ENCODE assay signal across 17 mouse cellular contexts in the genomic region with DNA sequence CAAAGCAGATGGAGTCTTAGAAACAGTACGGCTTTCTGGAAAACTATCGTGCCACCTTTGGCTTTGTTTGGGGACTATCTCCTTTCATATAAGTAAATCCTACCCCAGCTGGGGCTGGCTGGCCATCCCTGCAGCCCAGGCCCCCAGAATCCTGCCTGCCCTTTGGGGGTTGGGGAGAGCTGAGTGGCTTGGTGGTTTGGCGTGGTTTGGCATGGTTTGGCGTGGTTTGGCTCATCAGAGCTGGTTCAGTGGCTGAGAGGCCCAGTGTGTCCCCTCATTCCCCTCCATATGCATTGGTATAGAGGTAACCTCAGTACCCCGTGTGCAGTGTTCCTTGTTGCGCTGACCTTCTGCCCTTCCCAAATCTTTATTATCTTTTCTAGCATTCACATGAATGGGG. TPM values are rescaled to one million over a fixed set of nuclear protein-coding genes. Genes with fewer than 3 reads are reported as not detected.
DNase-seq lines count a peak whose midpoint lies in the region; ATAC-seq lines count a peak whose summit lies in the region.
"Had no signal": no experiment of that assay in that cellular context is flagged by ENCODE, and none has a peak within 500 bp of the region (broad histone marks: within the 10 kb centered on the region; RNA-seq: fewer than 3 reads in every experiment).

No protein-coding gene starts in this region.

- peaks cover 28% of the 10 kb centered on the region for H3K4me1 ChIP-seq in embryonic facial prominence, embryonic 10.5 days
- peaks cover 22% of the 10 kb centered on the region for H3K4me1 ChIP-seq in limb, embryonic 13.5 days
- H3K4me1 ChIP-seq in midbrain, embryonic 10.5 days: 0 out of 2 replicates have a peak, but pooled peaks cover 2% of the 10 kb centered on the region

- no peak overlapping the region for H3K4me2 ChIP-seq in limb, embryonic 13.5 days (replicated peaks)
- H3K4me2 ChIP-seq: hindbrain, embryonic 12.5 days; midbrain, embryonic 12.5 days had no signal

- 74% methylated on average over 6 of the region's 6 CpGs for WGBS in embryonic facial prominence, embryonic 10.5 days
- 72% methylated on average over 6 of the region's 6 CpGs for WGBS in limb, embryonic 13.5 days
- WGBS in midbrain, embryonic 10.5 days: 83% methylated on average over 6 of the region's 6 CpGs

- no peak for ATAC-seq in limb, embryonic 13.5 days (ENCODE audit: low FRiP score, low read depth)
- ATAC-seq: forebrain, postnatal 0 days; Patski had no signal

- peaks cover 5% of the 10 kb centered on the region; the same call in 1 of the 2 replicates for H3K9me3 ChIP-seq in embryonic facial prominence, embryonic 10.5 days
- H3K9me3 ChIP-seq in limb, embryonic 13.5 days: 0 out of 2 replicates have a peak, but pooled peaks cover 2% of the 10 kb centered on the region
- H3K9me3 ChIP-seq in midbrain, embryonic 10.5 days (replicated peaks): peaks cover 7% of the 10 kb centered on the region

- H3K36me3 ChIP-seq in embryonic facial prominence, embryonic 10.5 days (replicated peaks): peaks cover 49% of the 10 kb centered on the region
- H3K36me3 ChIP-seq in limb, embryonic 13.5 days: peaks cover 24% of the 10 kb centered on the region
- peaks cover 39% of the 10 kb centered on the region for H3K36me3 ChIP-seq in midbrain, embryonic 10.5 days
- H3K36me3 ChIP-seq: hindbrain, embryonic 12.5 days had no signal

- no peak overlapping the region for H3K4me3 ChIP-seq in embryonic facial prominence, embryonic 10.5 days
- no peak overlapping the region for H3K4me3 ChIP-seq in limb, embryonic 13.5 days
- H3K4me3 ChIP-seq in midbrain, embryonic 10.5 days: no peak overlapping the region
- H3K4me3 ChIP-seq: hindbrain, embryonic 12.5 days; midbrain, embryonic 12.5 days had no signal

- H3K27me3 ChIP-seq in embryonic facial prominence, embryonic 10.5 days (replicated peaks; ENCODE audit: low read depth, poor library complexity, severe bottlenecking): no peaks in the 10 kb centered on the region
- H3K27me3 ChIP-seq in limb, embryonic 13.5 days: no peaks in the 10 kb centered on the region
- H3K27me3 ChIP-seq in midbrain, embryonic 10.5 days (ENCODE audit: low read depth, poor library complexity, severe bottlenecking): no peaks in the 10 kb centered on the region
- H3K27me3 ChIP-seq: hindbrain, embryonic 12.5 days; midbrain, embryonic 12.5 days; Patski had no signal

- H3K9ac ChIP-seq in limb, embryonic 13.5 days: no peak overlapping the region
- H3K9ac ChIP-seq: forebrain, postnatal 0 days; hindbrain, embryonic 12.5 days; midbrain, embryonic 12.5 days had no signal

- DNase-seq in kidney, adult 9 months: peak; percentile 18
- no peak for DNase-seq in kidney, postnatal 10 days
- peak; percentile 67 for DNase-seq in 3T3-L1 (ENCODE audit: low read depth, low spot score)
- no peak for DNase-seq in embryonic facial prominence, embryonic 10.5 days (ENCODE audit: low spot score)
- DNase-seq in midbrain, embryonic 10.5 days (ENCODE audit: low spot score): no peak
- no peak for DNase-seq in MN1 (ENCODE audit: low spot score)
- DNase-seq: cerebellum, adult 11 months; cerebellum, postnatal 10 days; forebrain, postnatal 0 days; layer of hippocampus, adult 9-11 months; lung, adult 2 months; lung, postnatal 14 days had no signal

- peak overlapping the region; percentile 59; the same call in 1 of the 2 replicates for H3K27ac ChIP-seq in embryonic facial prominence, embryonic 10.5 days (replicated peaks)
- H3K27ac ChIP-seq in limb, embryonic 13.5 days: peak overlapping the region; percentile 63; the same call in 1 of the 2 replicates
- no peak overlapping the region for H3K27ac ChIP-seq in midbrain, embryonic 10.5 days (replicated peaks)
- H3K27ac ChIP-seq: hindbrain, embryonic 12.5 days; midbrain, embryonic 12.5 days; stomach, postnatal 0 days had no signal

RNA-seq across cellular contexts. Expression of a gene that starts 58.1 kb away (rescaled TPM):
- 0.29 and 0.76 TPM in 2 replicates for polyA plus RNA-seq in embryonic facial prominence, embryonic 10.5 days (2016; fragmentation: Nextera tagmentation; extraction: Ambion mirVana)
- 33.9 and 36.0 TPM in 2 replicates for polyA plus RNA-seq in limb, embryonic 13.5 days (2015; fragmentation: Nextera tagmentation; extraction: Ambion mirVana)
- 0.56 and 1.1 TPM in 2 replicates for polyA plus RNA-seq in midbrain, embryonic 10.5 days (2016; fragmentation: Nextera tagmentation; extraction: Ambion mirVana)

Comparison
In these comparisons a context has a peak if more than half of its experiments do, and no peak if none do; other contexts are left out.
1. DNase-seq: peak in kidney, adult 9 months (single experiment) and 3T3-L1 (single experiment); none in kidney, postnatal 10 days (single experiment), embryonic facial prominence, embryonic 10.5 days (single experiment), midbrain, embryonic 10.5 days (single experiment) and MN1 (single experiment).
2. RNA of a gene that starts 58.1 kb away (polyA plus RNA-seq): 33.9 to 36.0 TPM in limb, embryonic 13.5 days; 0.29 to 0.76 TPM in embryonic facial prominence, embryonic 10.5 days and 0.56 to 1.1 TPM in midbrain, embryonic 10.5 days; every median in the first group is over 10 times any median in the second.